Mouse (Mus musculus): ENCODE measurements at regions not wholly inside any gene's neighbourhood (a gene's known extent, or its start where the extent isn't known, plus 50 kb on each side); places are given as distances from the start of the nearest gene placed in this dataset.

- no peak for ATAC-seq (replicated peaks; ENCODE audit: low read depth, poor library complexity, severe bottlenecking)
These were observed 73.4 kb upstream of the Nabp1 start for GRCm38 (mm10) chr1:51551624-51552023.

- no peak for ATAC-seq (replicated peaks; ENCODE audit: low read depth, poor library complexity, severe bottlenecking)
These were observed 64.6 kb upstream of the Nabp1 start for GRCm38 (mm10) chr1:51542801-51543200.

GRCm38 (mm10) chr1:51539634-51540033 is 61.4 kb upstream of the Nabp1 start:
- ATAC-seq (replicated peaks; ENCODE audit: low read depth, poor library complexity, severe bottlenecking), result peak; percentile 97

GRCm38 (mm10) chr1:51538836-51539235 is 60.6 kb upstream of the Nabp1 start:
- no peak for ATAC-seq (replicated peaks; ENCODE audit: low read depth, poor library complexity, severe bottlenecking)

GRCm38 (mm10) chr1:51537765-51538360 is 59.6 kb upstream of the Nabp1 start:
- ATAC-seq (replicated peaks; ENCODE audit: low read depth, poor library complexity, severe bottlenecking), result no peak

GRCm38 (mm10) chr1:51536076-51536475 is 57.9 kb upstream of the Nabp1 start:
- ATAC-seq (replicated peaks; ENCODE audit: low read depth, poor library complexity, severe bottlenecking), result no peak

GRCm38 (mm10) chr1:51535414-51535813 is 57.2 kb upstream of the Nabp1 start:
- ATAC-seq (replicated peaks; ENCODE audit: low read depth, poor library complexity, severe bottlenecking), result no peak

- no peak for ATAC-seq (replicated peaks; ENCODE audit: low read depth, poor library complexity, severe bottlenecking)
These were observed 53.1 kb upstream of the Nabp1 start for GRCm38 (mm10) chr1:51531360-51531759.

- ATAC-seq (replicated peaks; ENCODE audit: low read depth, poor library complexity, severe bottlenecking), result peak; percentile 16; the same call in 1 of the 2 replicates
These were observed 52.1 kb upstream of the Nabp1 start for GRCm38 (mm10) chr1:51530191-51530926.

GRCm38 (mm10) chr1:51529653-51530052 is 51.4 kb upstream of the Nabp1 start:
- ATAC-seq (replicated peaks; ENCODE audit: low read depth, poor library complexity, severe bottlenecking), result peak; percentile 95

- ATAC-seq (replicated peaks; ENCODE audit: low read depth, poor library complexity, severe bottlenecking), result no peak
These were observed 50.4 kb upstream of the Nabp1 start for GRCm38 (mm10) chr1:51528671-51529070.
